Mouse (Mus musculus) cerebellum, adult 8-10 months (tissue): ENCODE data around the gene Frmpd4.
A peak's percentile ranks its signal among the peaks of the same experiment; 100 is the strongest.

Source experiments
- DNase-seq: peaks from one replicate; pipeline ENCODE4 v3.0.0; 2022

Gene Frmpd4

GRCm38 (mm10) chrX:168577131-168577530, at the start of gene Frmpd4:
Gene Frmpd4 (minus strand): TSS chrX:168577231.
- no peak for DNase-seq

- DNase-seq: no peak
Observed at GRCm38 (mm10) chrX:168595193-168595592, 18.2 kb upstream of the Frmpd4 start.

GRCm38 (mm10) chrX:168584303-168584702, 7.3 kb upstream of the Frmpd4 start:
- no peak for DNase-seq

- DNase-seq: no peak
Observed at GRCm38 (mm10) chrX:168571808-168572207, 5.2 kb downstream of the Frmpd4 start.

- peak; percentile 7 for DNase-seq
Observed at GRCm38 (mm10) chrX:168569231-168569630, 7.8 kb downstream of the Frmpd4 start.

GRCm38 (mm10) chrX:168505254-168505653, 71.8 kb downstream of the Frmpd4 start:
- DNase-seq: no peak

- no peak for DNase-seq
Observed at GRCm38 (mm10) chrX:168455233-168455632, 121.8 kb downstream of the Frmpd4 start.

- no peak for DNase-seq
Observed at GRCm38 (mm10) chrX:168431206-168431605, 145.8 kb downstream of the Frmpd4 start.

- no peak for DNase-seq
Observed at GRCm38 (mm10) chrX:168429814-168430213, 147.2 kb downstream of the Frmpd4 start.

GRCm38 (mm10) chrX:168415403-168415802, 161.6 kb downstream of the Frmpd4 start:
- DNase-seq: peak; percentile 7

GRCm38 (mm10) chrX:168403512-168403911, 173.5 kb downstream of the Frmpd4 start:
- no peak for DNase-seq

GRCm38 (mm10) chrX:168350431-168350830, 226.6 kb downstream of the Frmpd4 start:
- no peak for DNase-seq

- DNase-seq: no peak
Observed at GRCm38 (mm10) chrX:168349320-168350225, 227.5 kb downstream of the Frmpd4 start.

GRCm38 (mm10) chrX:168338212-168338611, 238.8 kb downstream of the Frmpd4 start:
- DNase-seq: no peak

- no peak for DNase-seq
Observed at GRCm38 (mm10) chrX:168325161-168325560, 251.9 kb downstream of the Frmpd4 start.

GRCm38 (mm10) chrX:168312158-168312557, 264.9 kb downstream of the Frmpd4 start:
- no peak for DNase-seq

GRCm38 (mm10) chrX:168310143-168310542, 266.9 kb downstream of the Frmpd4 start:
- no peak for DNase-seq

GRCm38 (mm10) chrX:168292506-168292905, 284.5 kb downstream of the Frmpd4 start:
- DNase-seq: no peak

- DNase-seq: no peak
Observed at GRCm38 (mm10) chrX:168207034-168207433, 370.0 kb downstream of the Frmpd4 start.

- peak; percentile 22 for DNase-seq
Observed at GRCm38 (mm10) chrX:168191944-168192343, 385.1 kb downstream of the Frmpd4 start.

GRCm38 (mm10) chrX:168189563-168189962, 387.5 kb downstream of the Frmpd4 start:
- DNase-seq: no peak

- no peak for DNase-seq
Observed at GRCm38 (mm10) chrX:168163001-168163400, 414.0 kb downstream of the Frmpd4 start.

GRCm38 (mm10) chrX:168158866-168159265, 418.2 kb downstream of the Frmpd4 start:
- DNase-seq: no peak

- no peak for DNase-seq
Observed at GRCm38 (mm10) chrX:168141051-168141450, 436.0 kb downstream of the Frmpd4 start.

GRCm38 (mm10) chrX:168124043-168124442, 453.0 kb downstream of the Frmpd4 start:
- peak; percentile 8 for DNase-seq
